Mouse (Mus musculus) small intestine, adult 2 months (tissue): ENCODE measurements around the gene Hist1h3g.

Experiments used
- CTCF ChIP-seq: fragments of 200-500 bp; IDR thresholded peaks from 2 replicates; pipeline ENCODE4 v1.5.1; 2012; ENCODE audit warnings: low read depth, mild to moderate bottlenecking, control low read depth, inconsistent platforms, low read length, moderate library complexity, mixed read lengths; ENCODE audit not compliant: insufficient replicate concordance, insufficient read length; ENCODE audit errors: extremely low read depth
- POLR2A ChIP-seq: fragments of 200-500 bp; IDR thresholded peaks from 2 replicates; pipeline ENCODE4 v1.6.1; 2012; ENCODE audit warnings: low read depth, mild to moderate bottlenecking, control low read depth, inconsistent platforms, low read length, moderate library complexity

- TF ChIP-seq POLR2A (no peak), CTCF (no peak)
Observed at GRCm38 (mm10) chr13:23519416-23519815, 15.8 kb upstream of the Hist1h3g start.
